Mouse (Mus musculus): Measurements from ENCODE around the gene Cyth1. TPM values are rescaled to one million over a fixed set of nuclear protein-coding genes. Genes with fewer than 3 reads are reported as not detected.

The Cyth1 gene
- total RNA-seq, 2 experiments from 2014 or later = 30.3 to 31.5 TPM

DNA sequence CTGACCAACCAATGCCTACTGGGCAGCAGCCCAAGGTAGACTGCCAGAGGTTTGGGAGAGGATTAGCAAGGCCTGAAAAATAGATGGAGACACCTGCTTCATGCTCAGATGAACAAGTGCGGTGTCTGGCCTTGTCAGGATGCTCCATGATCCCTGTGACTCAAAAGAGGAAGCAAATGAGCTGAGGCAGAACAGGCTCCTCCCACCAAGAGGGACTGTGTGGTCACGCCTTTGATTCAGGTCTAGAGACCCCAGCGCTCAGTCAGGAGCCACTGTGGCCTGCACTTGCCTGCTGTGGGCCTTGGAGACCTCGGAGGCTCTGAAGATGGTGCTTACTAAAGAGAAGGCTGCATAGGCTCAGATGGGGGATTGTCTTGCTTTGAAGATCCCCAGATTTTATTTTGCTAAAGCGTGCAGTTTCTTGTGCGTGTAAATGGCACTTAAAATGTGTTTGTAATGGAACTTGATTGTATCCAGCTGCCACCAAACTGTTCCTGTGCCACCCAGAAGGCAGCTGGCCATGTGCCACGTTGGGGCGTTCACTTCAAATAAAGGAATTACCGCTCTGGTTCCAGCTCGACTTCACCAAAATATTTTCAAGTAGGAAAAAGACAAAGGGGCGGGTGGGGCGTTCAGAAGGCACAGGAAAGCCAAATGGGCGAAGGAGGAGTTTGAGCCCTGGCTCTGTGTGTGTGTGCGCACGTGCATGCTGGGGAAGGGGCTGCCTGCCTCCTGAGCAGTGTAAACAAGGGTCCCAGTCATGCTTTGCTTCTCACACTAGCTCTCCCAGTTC, 6.0 kb upstream of the Cyth1 start:
- no peak for DNase-seq (ENCODE audit: low spot score in 2 of 2)

DNA sequence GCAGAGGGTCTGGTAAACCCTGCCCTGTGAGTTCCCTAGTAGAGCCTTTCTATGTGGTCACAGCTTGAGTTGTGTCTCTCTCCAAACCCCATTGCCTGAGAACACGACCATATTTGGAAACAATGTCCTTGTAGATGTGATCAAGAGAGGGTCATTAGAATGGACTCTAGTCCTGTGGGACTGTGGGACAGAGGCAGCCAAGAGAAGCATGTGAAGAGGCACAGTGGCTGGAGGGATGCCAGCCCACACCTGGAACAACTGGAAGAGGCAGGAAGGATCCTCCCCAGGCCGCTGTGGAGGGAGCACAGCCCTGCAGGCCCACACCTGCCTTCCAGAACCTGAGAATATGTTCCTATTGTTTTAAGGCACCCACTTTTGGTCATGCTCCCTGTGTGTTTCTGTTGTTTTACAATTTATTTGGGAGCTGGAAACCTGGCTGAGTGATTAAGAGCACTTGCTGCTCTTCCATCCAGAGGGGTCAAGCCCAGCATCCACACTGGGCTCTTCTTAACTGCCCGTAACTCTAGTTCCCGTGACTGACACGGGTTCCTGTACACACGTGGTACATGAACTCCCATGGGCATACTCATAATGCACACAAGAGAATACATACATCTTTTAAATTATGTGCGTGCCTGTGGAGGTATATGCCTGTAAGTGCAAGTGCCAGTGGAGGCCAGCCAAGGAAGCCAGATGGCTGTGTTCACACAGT, 5.2 kb upstream of the Cyth1 start:
- no peak for DNase-seq (ENCODE audit: low spot score in 2 of 2)

DNA sequence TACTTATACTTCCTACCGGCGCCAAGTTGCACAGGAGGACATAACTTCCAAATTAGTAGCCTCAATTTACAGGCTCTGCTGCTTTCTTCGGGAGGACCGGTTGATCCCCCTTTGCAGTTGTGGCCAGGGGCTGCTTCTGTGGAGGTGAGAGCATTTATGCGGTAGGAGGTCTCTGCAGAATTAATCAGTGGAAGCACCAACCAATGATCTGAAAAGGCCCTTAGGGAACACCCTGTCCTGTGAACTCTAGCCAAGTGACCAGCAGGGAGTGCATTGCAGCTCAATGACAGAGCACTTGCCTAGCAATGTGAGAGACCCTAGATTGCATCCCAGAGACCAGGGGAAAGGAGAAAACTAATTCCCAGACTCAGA, 606 bp upstream of the Cyth1 start:
- DNase-seq (ENCODE audit: low spot score in 2 of 2) = no peak

- peak in 1 of 2 experiments; percentile 58 for DNase-seq (ENCODE audit: low spot score in 2 of 2)
Measured at GRCm38 (mm10) chr11:118247359-118248095, 865 bp downstream of the Cyth1 start.

DNA sequence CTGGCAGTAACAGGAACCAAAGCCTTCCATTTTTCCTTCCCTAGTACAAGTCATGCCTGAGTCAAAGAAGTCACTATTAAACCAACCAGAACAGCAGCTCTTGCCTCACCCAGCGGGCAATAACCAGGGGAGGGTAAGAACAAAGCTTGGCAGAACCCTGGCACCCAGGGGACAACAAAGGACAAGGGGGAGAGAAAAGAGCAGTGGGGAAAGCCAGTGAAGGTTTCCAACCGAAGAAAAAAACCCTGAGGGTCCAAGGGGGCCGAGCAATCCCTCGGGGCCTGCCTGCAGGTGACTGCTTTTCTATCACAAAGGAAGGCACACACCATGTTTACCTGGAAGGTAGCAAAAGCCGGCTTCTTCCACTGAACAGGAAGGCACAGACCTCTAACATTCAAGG, 1.7 kb downstream of the Cyth1 start:
- no peak for DNase-seq (ENCODE audit: low spot score in 2 of 2)

DNA sequence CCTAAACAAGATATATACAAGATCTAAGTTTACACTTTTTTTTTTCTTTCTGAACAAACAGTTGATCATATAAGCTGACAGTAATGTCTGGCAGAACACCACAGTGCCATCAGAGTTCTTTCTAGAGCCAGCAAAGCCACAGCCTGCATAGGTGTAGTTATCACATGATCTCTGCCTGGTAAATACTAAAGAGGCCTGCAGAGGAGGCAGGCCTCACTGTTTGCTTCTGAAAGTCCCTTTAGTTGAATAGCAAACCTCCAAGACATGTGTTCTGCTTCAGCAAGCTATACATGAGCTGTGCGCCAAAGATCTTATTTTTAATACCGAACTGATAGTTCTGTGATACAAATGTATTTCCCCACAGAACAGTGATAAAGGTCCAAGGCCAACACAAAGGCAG, 3.3 kb downstream of the Cyth1 start:
- no peak for DNase-seq (ENCODE audit: low spot score in 2 of 2)

DNA sequence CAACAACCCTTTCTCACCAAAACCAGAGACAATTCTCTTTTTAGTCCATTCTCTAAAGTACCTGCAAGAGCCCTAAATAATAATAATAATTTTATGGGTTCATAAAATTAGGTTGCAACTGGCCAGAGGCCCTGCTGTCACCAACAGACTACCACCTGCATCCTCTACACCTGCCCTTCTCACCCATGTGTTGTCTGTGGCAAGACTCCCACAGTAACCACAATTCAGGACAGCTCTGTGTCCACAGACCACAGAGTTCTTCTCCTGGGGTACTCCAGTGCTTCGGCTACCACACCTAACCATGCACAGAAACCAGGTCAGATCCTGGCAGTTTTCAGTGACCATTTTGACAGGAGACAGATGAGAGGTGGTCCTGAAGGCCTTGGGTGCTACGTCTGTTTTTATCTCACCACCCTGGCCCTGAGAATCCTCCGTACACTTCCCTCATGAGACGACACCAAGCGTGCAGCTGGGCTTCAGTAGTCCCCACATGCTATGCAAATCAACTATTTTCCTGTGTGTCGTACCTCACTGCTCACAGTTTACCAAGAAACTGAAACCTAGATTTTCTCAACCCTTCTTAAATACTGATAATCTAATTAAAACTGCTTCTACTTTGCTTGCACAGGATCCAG, 4.6 kb downstream of the Cyth1 start:
- no peak for DNase-seq (ENCODE audit: low spot score in 2 of 2)

DNA sequence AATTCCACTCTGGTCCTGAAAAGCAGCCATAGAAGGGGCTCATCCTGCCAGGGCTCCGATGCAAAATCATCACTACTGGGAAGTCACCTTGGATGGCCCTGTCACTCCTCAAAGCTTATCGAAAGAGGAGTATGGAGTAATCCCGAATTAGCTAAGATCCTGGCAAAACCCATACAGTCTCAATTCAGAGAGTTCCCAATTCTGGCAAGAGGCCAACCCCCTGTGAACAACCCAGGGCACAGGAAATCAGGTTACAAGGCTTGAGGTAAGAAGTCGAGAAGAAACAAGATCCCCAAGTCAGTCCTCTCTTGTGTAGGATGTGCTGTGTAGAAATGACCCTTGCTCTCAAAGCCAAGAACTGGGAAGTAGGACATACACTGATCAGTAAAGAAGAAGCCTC, 5.9 kb downstream of the Cyth1 start:
- no peak for DNase-seq (ENCODE audit: low spot score in 2 of 2)

DNA sequence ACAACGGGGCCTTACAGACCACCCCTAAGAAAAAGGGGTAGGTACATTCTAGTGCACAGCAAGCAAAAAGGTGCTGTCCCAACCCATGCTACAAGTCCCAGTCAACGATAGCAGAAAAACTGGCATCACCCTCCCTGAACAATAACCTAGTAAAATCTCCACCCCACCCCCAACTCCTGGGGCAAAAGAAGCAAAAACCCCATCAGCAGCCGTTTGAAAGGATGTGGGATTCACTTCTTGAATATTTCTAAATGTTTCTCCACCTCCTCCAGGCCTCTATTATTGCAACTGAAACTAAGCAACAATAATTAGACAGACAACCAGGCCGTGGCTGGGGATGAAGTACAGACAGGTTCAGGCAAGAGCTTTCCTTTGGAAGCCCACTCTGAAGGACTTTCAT, 8.0 kb downstream of the Cyth1 start:
- no peak for DNase-seq (ENCODE audit: low spot score in 2 of 2)

DNA sequence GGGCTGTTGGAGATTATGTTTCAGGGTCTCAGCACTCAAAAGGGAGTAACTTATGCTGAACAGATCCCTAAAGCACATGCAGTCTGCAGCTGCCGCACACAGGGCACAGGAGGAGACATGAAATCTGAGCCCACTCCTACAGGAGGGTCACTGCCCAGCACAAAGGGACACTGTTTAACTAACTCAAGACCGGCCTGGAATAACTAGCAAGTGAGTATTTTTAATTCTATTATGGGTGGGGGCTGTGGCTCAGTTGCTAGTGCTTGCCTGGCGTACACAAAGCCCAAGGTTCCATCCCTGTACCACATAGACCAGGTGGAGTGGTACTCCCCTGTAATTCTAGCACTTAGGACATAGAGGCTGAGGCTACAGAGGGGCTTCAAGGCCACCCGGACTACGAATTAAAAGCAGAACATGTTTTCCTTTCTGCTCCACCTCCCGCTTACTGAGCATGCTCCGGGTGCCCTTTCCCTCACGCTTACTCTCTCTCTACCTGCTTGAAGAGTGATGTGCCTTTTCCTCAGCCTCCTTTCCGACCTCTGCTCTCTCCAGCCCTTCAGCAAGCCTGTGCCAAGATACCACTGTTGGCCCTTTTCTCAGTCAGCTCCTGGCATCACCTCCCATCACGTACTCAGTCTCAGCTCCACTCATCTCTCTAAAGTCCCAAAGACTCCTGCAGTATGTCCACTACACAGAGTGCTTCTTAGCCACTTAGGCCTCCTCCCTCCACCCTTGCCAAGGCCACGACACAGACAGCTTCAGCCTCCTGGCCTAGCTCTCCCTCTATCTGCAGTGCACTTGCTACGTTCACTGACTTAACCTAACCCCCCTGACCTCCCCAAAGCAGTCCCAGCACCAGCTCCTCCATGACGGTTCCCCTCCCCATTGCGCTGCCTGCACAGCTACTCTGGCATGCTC, 8.9 kb downstream of the Cyth1 start:
- DNase-seq (ENCODE audit: low spot score in 2 of 2) = no peak

- DNase-seq (ENCODE audit: low spot score in 2 of 2) = no peak
Measured at GRCm38 (mm10) chr11:118236520-118237190, 11.7 kb downstream of the Cyth1 start.

- DNase-seq (ENCODE audit: low spot score in 2 of 2) = no peak
Measured at GRCm38 (mm10) chr11:118234929-118235328, 13.5 kb downstream of the Cyth1 start.

DNA sequence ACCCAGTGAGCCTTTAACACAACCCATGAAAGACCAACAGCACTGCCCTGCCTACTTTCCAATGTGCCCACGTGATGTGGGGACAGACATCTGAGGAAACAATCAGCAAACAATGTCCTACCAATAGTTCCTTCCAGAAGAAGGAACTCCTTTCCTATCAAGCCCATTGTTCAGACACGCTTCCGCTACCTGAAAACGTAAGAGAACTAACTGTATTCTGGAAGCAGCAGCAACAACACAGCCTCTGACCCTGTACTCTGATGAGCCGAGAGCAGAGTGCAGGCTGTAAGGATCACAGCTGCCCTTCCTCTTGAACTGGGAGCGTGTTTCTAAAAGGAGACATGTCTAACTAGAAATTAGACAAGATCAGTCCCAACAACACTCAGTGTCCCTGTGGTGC, 13.9 kb downstream of the Cyth1 start:
- no peak for DNase-seq (ENCODE audit: low spot score in 2 of 2)

- DNase-seq (ENCODE audit: low spot score in 2 of 2) = no peak
Measured at GRCm38 (mm10) chr11:118233924-118234323, 14.5 kb downstream of the Cyth1 start.

GRCm38 (mm10) chr11:118232314-118232831, 16.0 kb downstream of the Cyth1 start:
- DNase-seq (ENCODE audit: low spot score in 2 of 2) = no peak

GRCm38 (mm10) chr11:118229941-118230340, 18.5 kb downstream of the Cyth1 start:
- DNase-seq (ENCODE audit: low spot score in 2 of 2) = no peak

- DNase-seq (ENCODE audit: low spot score in 2 of 2) = no peak
Measured at GRCm38 (mm10) chr11:118227650-118228049, 20.7 kb downstream of the Cyth1 start.

- DNase-seq (ENCODE audit: low spot score in 2 of 2) = no peak
Measured at GRCm38 (mm10) chr11:118226850-118227249, 21.5 kb downstream of the Cyth1 start.

- no peak for DNase-seq (ENCODE audit: low spot score in 2 of 2)
Measured at GRCm38 (mm10) chr11:118225862-118226261, 22.5 kb downstream of the Cyth1 start.

Measured in adrenal gland, postnatal 4 days (tissue).